Mouse (Mus musculus) liver, postnatal 0 days (tissue): ENCODE measurements around the gene Sox5.

ENCODE experiments used
- CTCF ChIP-seq: sonication (generic); IDR thresholded peaks from 2 replicates; pipeline ENCODE4 v1.5.1; 2016; ENCODE audit warnings: antibody characterized with exemption, low read depth
- EP300 ChIP-seq: IDR thresholded peaks from 2 replicates; pipeline ENCODE4 v1.6.1; 2016; ENCODE audit warnings: antibody characterized with exemption, low read depth, mild to moderate bottlenecking

- no peak for TF ChIP-seq EP300
- no peak for TF ChIP-seq CTCF
Measured at GRCm38 (mm10) chr6:144501439-144501838, 280.3 kb downstream of the Sox5 start.
